Mouse (Mus musculus): Measurements from ENCODE around the gene Wdr54. TPM values are rescaled to one million over a fixed set of nuclear protein-coding genes. Genes with fewer than 3 reads are reported as not detected.
"Not testable (repeated sequence)": the region's sequence is repeated elsewhere in the genome, so short reads cannot be mapped to it uniquely, and the experiment has no call there.

Gene Wdr54
- polyA plus RNA-seq, 1 experiment from 2014 or later = 15.9 TPM

DNA sequence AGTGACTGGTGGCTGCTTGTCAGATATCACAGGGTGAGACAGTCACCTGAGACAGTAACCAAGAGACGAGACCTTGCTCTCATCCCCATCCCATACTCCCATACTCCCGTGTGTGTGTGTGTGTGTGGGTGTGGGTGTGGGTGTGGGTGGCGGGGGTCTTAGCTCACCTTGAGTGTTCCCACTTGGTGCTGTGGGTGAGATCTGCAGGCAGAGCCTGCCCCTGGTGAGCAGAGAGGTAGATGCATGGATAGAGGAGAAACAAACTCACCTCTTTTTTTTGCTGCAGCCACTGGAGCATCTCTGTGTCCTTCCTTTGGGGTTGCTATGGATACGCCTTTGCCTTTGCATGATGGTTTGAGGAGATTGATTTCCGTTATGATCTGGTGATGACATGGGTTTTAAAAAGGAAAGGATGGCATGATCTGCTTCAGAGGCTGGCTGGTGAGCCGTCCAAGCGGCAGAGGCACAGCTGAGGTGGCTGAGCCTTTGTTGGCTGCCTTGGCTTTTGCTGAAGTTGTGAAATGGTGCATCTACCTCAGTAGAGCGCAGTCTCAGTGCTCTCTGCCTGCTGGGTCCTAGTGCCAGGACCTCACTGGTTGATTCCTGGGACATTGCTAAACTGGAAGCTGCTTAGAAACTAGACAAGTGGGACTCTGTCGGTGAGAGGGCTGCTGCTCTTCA is 16.2 kb upstream of the Wdr54 start:
- Histone ChIP-seq H3K4me3 (no peak overlapping the region), H3K4me1 (replicated peaks) (peaks cover 13% of the 10 kb centered on the region), H3K27me3 (ENCODE audit: insufficient read depth, poor library complexity, severe bottlenecking) (no peaks in the 10 kb centered on the region), H3K36me3 (peaks cover 9% of the 10 kb centered on the region; the same call in 1 of the 2 replicates), H3K27ac (peak overlapping the region; percentile 30; the same call in 1 of the 2 replicates), H3K9me3 (no peaks in the 10 kb centered on the region)
- no peak for DNase-seq (ENCODE audit: low spot score)
- WGBS = 55% methylated on average over 9 of the region's 9 CpGs

DNA sequence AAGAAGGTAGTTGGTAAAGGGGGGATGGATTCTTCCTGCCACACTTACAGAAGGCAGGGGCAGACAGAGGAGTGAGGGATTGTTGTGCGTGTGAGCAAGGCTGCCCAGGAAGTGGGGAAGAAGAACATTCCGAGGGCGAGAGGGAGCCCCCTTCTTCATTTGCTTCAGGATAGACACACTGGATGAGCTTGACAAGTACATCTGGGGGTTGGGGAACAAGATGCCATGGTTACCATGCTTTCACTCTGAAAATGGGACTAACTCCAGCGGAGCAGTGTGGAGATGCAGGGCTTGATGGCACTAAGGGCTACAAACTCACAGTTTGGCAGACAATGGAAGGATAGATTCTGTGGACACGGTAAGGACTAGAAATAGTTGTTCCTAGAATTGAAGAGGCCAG is 14.9 kb upstream of the Wdr54 start:
- WGBS = 80% methylated on average over 5 of the region's 5 CpGs

GRCm38 (mm10) chr6:83169872-83170271 is 13.7 kb upstream of the Wdr54 start:
- Histone ChIP-seq H3K4me3 (no peak overlapping the region), H3K9me3 (no peaks in the 10 kb centered on the region)
- WGBS = 88% methylated on average over 5 of the region's 5 CpGs

More for the DNA sequence above, 14.9 kb upstream of the Wdr54 start:
- H3K27me3 ChIP-seq (ENCODE audit: insufficient read depth, poor library complexity, severe bottlenecking) = no peaks in the 10 kb centered on the region
- no peak for DNase-seq (ENCODE audit: low spot score)
- no peak overlapping the region for H3K27ac ChIP-seq
- no peaks in the 10 kb centered on the region for H3K9me3 ChIP-seq
- H3K4me3 ChIP-seq = no peak overlapping the region
- H3K4me1 ChIP-seq (replicated peaks) = peaks cover 26% of the 10 kb centered on the region
- H3K36me3 ChIP-seq = 0 out of 2 replicates have a peak, but pooled peaks cover 1% of the 10 kb centered on the region

DNA sequence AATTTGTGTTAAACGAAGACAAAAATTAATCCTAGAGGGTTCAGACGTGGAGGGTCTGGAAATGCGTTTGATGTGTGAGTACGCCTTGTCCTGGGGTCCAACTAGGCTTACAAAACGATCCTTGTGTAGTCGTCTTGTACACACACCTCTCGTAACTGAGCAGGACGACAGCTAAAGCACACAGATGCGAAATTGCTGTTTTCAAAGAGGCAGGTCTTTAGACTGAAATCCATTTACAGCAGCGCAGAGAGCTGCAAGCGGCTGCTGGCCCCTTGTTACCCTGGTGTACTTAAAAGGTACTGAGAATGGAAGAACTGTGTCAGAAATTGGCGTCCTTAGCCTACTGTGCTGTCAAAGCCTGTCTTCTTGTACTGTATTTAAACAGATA is 10.0 kb upstream of the Wdr54 start:
- WGBS = 1% methylated on average over 12 of the region's 12 CpGs
- no peak for DNase-seq (ENCODE audit: low spot score)

More at GRCm38 (mm10) chr6:83169872-83170271, 13.7 kb upstream of the Wdr54 start:
- H3K27me3 ChIP-seq (ENCODE audit: insufficient read depth, poor library complexity, severe bottlenecking) = no peaks in the 10 kb centered on the region
- no peak for DNase-seq (ENCODE audit: low spot score)
- no peak overlapping the region for H3K27ac ChIP-seq
- peaks cover 31% of the 10 kb centered on the region for H3K4me1 ChIP-seq (replicated peaks)
- H3K36me3 ChIP-seq = no peaks in the 10 kb centered on the region

GRCm38 (mm10) chr6:83165607-83166242 is 9.5 kb upstream of the Wdr54 start, which contains the start of gene Dctn1:
TSS of gene Dctn1 (plus strand) at chr6:83165920.
- under 1% methylated on average over 58 of the region's 58 CpGs for WGBS
- Histone ChIP-seq H3K9me3 (no peaks in the 10 kb centered on the region), H3K4me3 (peak within 1 kb of the TSS; percentile 94), H3K36me3 (no peaks in the 10 kb centered on the region), H3K4me1 (replicated peaks) (peaks cover 43% of the 10 kb centered on the region), H3K27ac (peak within 1 kb of the TSS; percentile 98), H3K27me3 (ENCODE audit: insufficient read depth, poor library complexity, severe bottlenecking) (peaks cover 23% of the 10 kb centered on the region)
- DNase-seq (ENCODE audit: low spot score) = peak; percentile 94

More for the DNA sequence above, 10.0 kb upstream of the Wdr54 start:
- H3K27me3 ChIP-seq (ENCODE audit: insufficient read depth, poor library complexity, severe bottlenecking) = peaks cover 18% of the 10 kb centered on the region
- peak overlapping the region; percentile 94 for H3K4me3 ChIP-seq
- H3K4me1 ChIP-seq (replicated peaks) = peaks cover 38% of the 10 kb centered on the region
- peak overlapping the region; percentile 98 for H3K27ac ChIP-seq
- H3K9me3 ChIP-seq = no peaks in the 10 kb centered on the region
- no peaks in the 10 kb centered on the region for H3K36me3 ChIP-seq

DNA sequence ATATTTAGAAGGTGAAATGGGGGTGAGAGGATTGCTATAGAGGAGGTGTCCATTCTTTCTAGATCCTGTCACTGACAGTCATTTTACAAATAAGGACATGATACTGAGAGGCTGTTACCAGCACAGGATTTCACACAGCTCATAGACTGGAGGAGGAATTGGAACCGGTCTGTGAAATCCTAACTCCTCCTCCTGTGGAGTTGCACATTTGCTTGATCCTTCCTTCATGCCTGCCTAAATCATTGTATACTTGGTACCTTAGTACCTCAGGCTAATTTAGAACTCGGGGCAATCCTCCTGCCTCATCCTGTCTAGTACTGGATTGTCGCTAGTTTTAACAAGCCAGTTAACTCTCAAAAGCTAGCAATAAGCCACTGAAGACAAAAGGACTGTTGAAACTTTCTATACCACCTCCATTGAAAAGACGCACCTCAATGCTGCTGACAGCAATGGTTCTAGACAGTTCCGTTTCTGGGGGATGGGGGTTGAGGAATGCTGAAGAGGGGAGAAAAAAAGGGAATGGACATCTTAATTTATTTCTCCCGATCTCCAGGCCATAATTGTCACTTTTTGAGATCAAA is 8.9 kb upstream of the Wdr54 start:
- Histone ChIP-seq H3K4me3 (peak overlapping the region; percentile 94), H3K27me3 (ENCODE audit: insufficient read depth, poor library complexity, severe bottlenecking) (peaks cover 29% of the 10 kb centered on the region), H3K9me3 (no peaks in the 10 kb centered on the region), H3K4me1 (replicated peaks) (peaks cover 43% of the 10 kb centered on the region), H3K27ac (peak overlapping the region; percentile 98), H3K36me3 (no peaks in the 10 kb centered on the region)
- no peak for DNase-seq (ENCODE audit: low spot score)
- WGBS = 9% methylated on average over 6 of the region's 6 CpGs

GRCm38 (mm10) chr6:83162701-83163100 is 6.5 kb upstream of the Wdr54 start:
- Histone ChIP-seq H3K9me3 (no peaks in the 10 kb centered on the region), H3K27ac (no peak overlapping the region), H3K4me3 (peak overlapping the region; percentile 46), H3K27me3 (ENCODE audit: insufficient read depth, poor library complexity, severe bottlenecking) (peaks cover 34% of the 10 kb centered on the region), H3K36me3 (no peaks in the 10 kb centered on the region), H3K4me1 (replicated peaks) (peaks cover 43% of the 10 kb centered on the region)
- DNase-seq (ENCODE audit: low spot score) = peak; percentile 73
- under 1% methylated on average over 8 of the region's 8 CpGs for WGBS

DNA sequence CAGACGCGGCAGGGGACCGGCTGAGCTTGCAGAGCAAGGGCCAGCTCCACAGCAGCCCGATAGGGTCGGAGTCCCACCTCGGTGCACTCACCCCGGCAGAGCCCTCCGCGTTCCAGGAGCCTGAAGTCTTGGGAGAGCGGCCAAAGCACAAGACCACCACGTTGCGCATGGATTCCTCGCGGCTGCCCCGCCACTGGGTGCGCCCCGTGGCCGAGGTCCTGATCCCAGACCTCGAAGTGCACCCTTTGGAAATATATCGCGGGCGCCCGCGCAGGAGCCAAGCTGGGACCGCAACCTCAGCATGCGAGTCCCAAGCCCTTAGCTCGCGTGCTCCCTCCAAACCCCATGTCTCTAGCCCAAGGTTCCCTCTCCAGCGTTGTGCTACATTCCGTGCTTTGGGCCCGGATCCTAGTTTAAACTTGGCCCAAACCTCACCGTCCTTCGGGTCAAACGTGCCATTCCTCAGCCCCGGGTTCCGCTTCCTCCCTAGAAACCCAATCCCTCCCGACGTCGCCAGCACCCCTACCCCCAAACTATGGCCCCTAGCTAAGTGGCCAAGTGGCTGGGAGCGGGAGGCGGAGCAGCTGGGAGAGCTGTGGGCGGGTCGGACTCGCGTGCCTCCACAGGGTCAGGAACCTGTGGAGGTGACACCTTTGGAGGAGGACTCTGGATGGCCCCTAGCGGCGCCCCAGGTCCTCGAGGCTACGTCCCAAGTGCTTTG is 5.9 kb upstream of the Wdr54 start:
- no peaks in the 10 kb centered on the region for H3K9me3 ChIP-seq
- peak overlapping the region; percentile 14 for H3K27ac ChIP-seq
- H3K4me3 ChIP-seq = peak overlapping the region; percentile 46
- H3K27me3 ChIP-seq (ENCODE audit: insufficient read depth, poor library complexity, severe bottlenecking) = peaks cover 34% of the 10 kb centered on the region
- no peaks in the 10 kb centered on the region for H3K36me3 ChIP-seq
- 1% methylated on average over 49 of the region's 49 CpGs for WGBS
- peak; percentile 54 for DNase-seq (ENCODE audit: low spot score)
- H3K4me1 ChIP-seq (replicated peaks) = peaks cover 40% of the 10 kb centered on the region

DNA sequence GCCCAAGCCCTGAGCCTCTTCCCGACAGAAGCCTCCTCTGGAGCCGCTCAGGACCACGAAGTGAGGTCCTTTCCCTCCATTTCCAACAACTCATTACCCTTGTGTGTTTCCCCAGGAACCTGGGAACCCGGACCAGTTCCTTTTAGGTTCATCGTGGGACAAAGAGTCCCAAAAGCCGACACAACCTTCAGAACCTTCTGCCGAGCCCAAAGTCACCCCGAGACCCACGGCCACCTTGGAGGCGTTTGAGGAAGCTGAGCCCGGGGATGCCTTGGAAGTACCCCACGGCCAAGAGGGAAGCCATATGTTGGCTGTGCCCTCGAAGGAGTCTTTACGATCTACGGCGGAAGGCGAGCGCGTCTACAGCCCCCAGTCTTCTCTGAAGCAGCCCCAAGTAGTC is 5.2 kb upstream of the Wdr54 start:
- WGBS = 7% methylated on average over 19 of the region's 19 CpGs
- H3K9me3 ChIP-seq = no peaks in the 10 kb centered on the region
- no peaks in the 10 kb centered on the region for H3K36me3 ChIP-seq
- H3K27ac ChIP-seq = peak overlapping the region; percentile 14; the same call in 1 of the 2 replicates
- no peak for DNase-seq (ENCODE audit: low spot score)
- peaks cover 34% of the 10 kb centered on the region for H3K27me3 ChIP-seq (ENCODE audit: insufficient read depth, poor library complexity, severe bottlenecking)
- peak overlapping the region; percentile 46 for H3K4me3 ChIP-seq
- H3K4me1 ChIP-seq (replicated peaks) = peaks cover 40% of the 10 kb centered on the region

DNA sequence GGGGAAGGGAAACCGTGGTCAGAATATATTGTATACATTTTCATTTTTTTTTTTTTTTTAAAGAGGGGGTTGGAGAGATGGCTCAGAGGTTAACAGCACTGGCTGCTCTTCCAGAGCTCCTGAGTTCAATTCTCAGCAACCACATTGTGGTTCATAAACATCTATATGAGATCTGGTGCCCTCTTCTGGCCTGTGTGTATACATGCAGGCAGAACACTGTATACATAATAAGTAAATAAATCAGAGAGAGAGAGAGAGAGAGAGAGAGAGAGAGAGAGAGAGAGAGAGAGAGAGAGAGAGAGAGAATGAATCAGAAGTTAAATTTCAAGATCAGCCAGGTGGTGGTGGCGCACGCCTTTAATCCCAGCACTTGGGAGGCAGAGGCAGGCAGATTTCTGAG is 3.3 kb upstream of the Wdr54 start:
- H3K4me1 ChIP-seq (replicated peaks) = peaks cover 48% of the 10 kb centered on the region
- H3K4me3 ChIP-seq, H3K9me3 ChIP-seq, H3K27ac ChIP-seq, H3K36me3 ChIP-seq: not testable (repeated sequence)
- 35% methylated on average over 3 of the region's 3 CpGs for WGBS
- peak; percentile 41 for DNase-seq (ENCODE audit: low spot score)
- H3K27me3 ChIP-seq (ENCODE audit: insufficient read depth, poor library complexity, severe bottlenecking) = peaks cover 44% of the 10 kb centered on the region

DNA sequence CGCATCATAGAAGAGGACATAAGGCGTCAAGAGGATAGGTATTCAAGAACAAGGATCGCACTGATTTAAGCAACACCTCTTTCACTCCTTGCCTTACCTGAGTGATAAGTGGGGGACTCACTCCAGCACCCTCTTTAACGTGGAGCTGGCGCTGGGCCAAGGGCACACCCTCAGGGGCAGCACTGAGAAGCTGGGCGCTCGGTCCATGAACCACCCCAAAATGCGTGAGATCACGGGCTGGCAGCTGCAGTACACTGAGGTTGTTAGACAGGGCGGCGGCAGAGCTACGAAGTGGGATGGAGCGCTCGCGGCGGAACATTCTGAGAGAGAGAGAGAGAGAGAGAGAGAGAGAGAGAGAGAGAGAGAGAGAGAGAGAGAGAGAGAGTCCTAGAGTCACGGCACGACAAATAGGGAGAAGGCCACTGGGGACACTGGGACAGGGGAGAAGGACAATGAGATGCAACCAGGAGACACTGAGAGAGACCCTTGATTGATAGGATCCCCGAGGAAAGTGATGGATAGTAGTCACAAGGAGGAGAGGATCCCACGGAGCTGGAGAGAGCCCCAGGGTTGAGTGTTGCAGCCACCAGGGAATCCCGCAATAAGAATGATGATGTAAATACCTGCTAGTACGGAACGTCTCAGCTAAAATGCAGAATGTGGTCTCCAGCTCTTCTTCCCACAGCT is 502 bp downstream of the Wdr54 start:
- WGBS = 9% methylated on average over 23 of the region's 23 CpGs
- H3K27ac ChIP-seq = peak overlapping the region; percentile 85
- H3K36me3 ChIP-seq = peaks cover 35% of the 10 kb centered on the region
- no peak for DNase-seq (ENCODE audit: low spot score)
- H3K9me3 ChIP-seq = no peaks in the 10 kb centered on the region
- H3K27me3 ChIP-seq (ENCODE audit: insufficient read depth, poor library complexity, severe bottlenecking) = peaks cover 24% of the 10 kb centered on the region
- peak overlapping the region; percentile 66 for H3K4me3 ChIP-seq
- H3K4me1 ChIP-seq (replicated peaks) = peaks cover 48% of the 10 kb centered on the region

DNA sequence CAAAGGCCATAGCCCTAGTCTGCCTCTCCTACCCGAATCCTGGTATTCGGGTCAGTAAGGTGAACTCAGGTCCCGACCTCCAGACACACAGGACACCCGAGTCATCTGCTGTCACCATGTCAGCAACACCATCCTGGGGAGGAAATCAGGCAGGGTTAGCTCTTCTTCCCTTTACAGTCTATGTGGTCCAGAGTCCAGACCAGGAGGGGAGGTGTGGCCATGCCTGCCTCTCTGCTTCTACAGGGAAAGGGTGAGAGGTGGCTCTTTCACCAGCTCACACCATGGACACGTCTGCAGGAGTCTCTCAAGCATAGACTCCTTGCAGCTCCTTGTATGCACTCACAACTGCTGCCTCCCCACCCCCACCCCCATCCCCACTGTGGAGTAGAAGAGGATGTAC is 2.7 kb downstream of the Wdr54 start:
- H3K27ac ChIP-seq = no peak overlapping the region
- no peaks in the 10 kb centered on the region for H3K9me3 ChIP-seq
- 73% methylated on average over 5 of the region's 5 CpGs for WGBS
- H3K4me3 ChIP-seq = no peak overlapping the region
- no peak for DNase-seq (ENCODE audit: low spot score)
- H3K36me3 ChIP-seq = peaks cover 57% of the 10 kb centered on the region
- H3K4me1 ChIP-seq (replicated peaks) = peaks cover 52% of the 10 kb centered on the region
- peaks cover 13% of the 10 kb centered on the region; the same call in 1 of the 2 replicates for H3K27me3 ChIP-seq (ENCODE audit: insufficient read depth, poor library complexity, severe bottlenecking)
